Mouse (Mus musculus) embryonic fibroblast, embryonic 13.5 days (primary cell): Measurements from ENCODE around the gene Hoxc6. TPM values are rescaled to one million over a fixed set of nuclear protein-coding genes. Genes with fewer than 3 reads are reported as not detected.

ENCODE experiments used
- H3K27ac ChIP-seq: 2 replicates; pipeline ENCODE4 v1.5.1; 2012; ENCODE audit warnings: low read length, control low read depth, inconsistent platforms; ENCODE audit not compliant: insufficient read depth
- H3K4me1 ChIP-seq: 2 replicates; pipeline ENCODE4 v1.6.1; 2011; ENCODE audit warnings: low read length; ENCODE audit not compliant: control insufficient read depth, insufficient read depth
- H3K4me3 ChIP-seq: 2 replicates; pipeline ENCODE4 v1.5.1; 2011; ENCODE audit warnings: mild to moderate bottlenecking, control low read depth, low read length; ENCODE audit not compliant: insufficient read depth
- CTCF ChIP-seq: IDR thresholded peaks from 2 replicates; pipeline ENCODE4 v1.5.1; 2011; ENCODE audit warnings: mild to moderate bottlenecking, control low read depth, low read length, moderate library complexity, borderline replicate concordance; ENCODE audit not compliant: insufficient read depth
- POLR2A ChIP-seq: IDR thresholded peaks from 2 replicates; pipeline ENCODE4 v1.6.1; 2011; ENCODE audit warnings: low read depth, mild to moderate bottlenecking, control low read depth, low read length, moderate library complexity
- polyA plus RNA-seq: library from polyadenylated mRNA; stranded (reverse); fragments of >200 nt; gene quantifications from 2 replicates; pipeline ENCODE4 v1.2.4, GENCODE M21; 2011; ENCODE audit warnings: low read depth; ENCODE audit not compliant: missing spikeins, insufficient read length

The Hoxc6 gene
- polyA plus RNA-seq, 1 experiment = 42.6 TPM

DNA sequence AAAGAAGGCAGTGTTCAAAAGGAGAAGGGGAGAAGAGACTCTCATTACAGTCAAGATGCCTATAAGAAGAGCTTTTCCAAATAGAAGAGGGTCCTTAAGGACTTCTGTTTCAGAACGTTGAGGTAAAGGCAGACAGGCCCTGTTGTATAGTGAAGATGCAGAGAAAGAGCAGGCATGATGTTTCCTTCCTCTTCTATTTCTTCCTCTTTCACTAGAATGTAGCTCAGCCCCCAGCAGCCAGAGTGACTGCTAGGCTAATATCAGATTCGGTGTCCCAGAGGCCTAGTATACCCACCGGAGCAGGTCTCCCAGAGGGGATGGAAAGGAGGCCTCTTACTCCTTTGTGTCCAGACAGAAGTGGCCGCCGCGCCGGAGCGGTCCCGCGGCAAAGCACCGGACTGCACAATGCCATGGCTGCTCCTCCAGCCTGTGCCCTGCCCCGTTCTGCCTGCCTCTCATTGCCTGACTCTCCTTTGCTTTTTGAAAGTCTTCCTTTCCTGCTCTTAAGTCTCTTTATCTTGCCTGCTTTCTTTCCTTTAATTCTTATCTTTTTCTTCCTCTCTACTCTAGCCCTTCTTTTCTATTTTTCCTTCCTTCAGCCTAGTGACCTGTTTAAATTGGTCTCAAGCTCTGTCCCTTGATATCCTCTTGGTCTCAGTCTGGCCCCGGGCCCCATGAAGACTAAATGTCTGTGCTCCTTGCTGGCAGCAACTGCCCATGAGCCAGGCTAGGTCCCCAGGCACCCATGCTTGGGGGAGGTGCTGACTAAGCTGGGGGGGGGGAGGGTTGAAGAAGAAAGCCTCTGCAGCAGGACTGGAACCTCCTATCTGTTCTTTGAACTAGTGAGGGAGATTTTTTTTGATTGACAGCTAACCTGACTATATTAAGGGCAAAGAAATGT, 19.2 kb upstream of the Hoxc6 start:
- peak overlapping the region; percentile 23 for H3K27ac ChIP-seq
- TF ChIP-seq POLR2A = no peak
- TF ChIP-seq CTCF = no peak
- peak overlapping the region; percentile 4; the same call in 1 of the 2 replicates for H3K4me3 ChIP-seq
- no peaks in the 10 kb centered on the region for H3K4me1 ChIP-seq

DNA sequence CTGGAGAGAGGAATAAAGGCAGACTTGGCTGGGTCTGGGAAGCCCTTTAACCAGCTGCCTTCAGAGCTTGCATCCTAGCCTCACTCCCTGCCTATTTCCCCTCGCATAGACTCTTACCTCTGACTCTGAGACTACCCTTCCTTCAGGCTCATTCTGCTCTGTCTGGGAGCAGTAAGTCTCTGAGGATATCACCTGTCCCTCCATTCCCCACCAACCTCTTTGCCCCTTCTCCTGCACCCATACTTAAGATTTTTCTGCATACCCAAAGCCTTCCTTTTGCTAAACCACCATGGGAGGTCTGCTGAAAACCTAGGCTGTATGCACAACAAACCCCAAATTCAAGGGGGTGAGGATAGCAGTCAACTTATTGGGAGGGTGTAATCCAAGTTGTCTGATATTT, 18.1 kb upstream of the Hoxc6 start:
- Histone ChIP-seq H3K4me3 (no peak overlapping the region), H3K27ac (no peak overlapping the region), H3K4me1 (no peaks in the 10 kb centered on the region)
- TF ChIP-seq POLR2A = no peak
- TF ChIP-seq CTCF = no peak

DNA sequence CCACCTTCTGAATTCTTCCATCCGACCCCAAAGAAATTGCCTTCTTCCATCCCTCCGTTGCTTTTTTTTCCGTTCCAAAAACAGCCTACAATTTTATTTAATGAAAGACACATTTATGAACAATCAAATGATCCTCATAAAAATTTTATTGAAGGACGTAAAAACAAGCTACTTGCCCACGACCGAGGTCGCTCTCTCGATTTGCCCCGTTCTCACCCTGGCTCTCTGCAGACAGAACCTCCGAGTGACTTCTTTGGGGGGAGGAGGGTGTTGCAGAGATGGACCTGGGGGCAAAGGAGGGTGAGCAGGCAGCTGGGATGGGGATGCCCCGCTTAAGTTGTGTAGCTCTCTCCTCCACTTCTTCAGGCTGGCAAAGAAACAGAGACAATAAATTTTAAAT, 17.7 kb upstream of the Hoxc6 start:
- no peak overlapping the region for H3K4me3 ChIP-seq
- no peaks in the 10 kb centered on the region for H3K4me1 ChIP-seq
- H3K27ac ChIP-seq = peak overlapping the region; percentile 28
- TF ChIP-seq CTCF (no peak), POLR2A (no peak)

DNA sequence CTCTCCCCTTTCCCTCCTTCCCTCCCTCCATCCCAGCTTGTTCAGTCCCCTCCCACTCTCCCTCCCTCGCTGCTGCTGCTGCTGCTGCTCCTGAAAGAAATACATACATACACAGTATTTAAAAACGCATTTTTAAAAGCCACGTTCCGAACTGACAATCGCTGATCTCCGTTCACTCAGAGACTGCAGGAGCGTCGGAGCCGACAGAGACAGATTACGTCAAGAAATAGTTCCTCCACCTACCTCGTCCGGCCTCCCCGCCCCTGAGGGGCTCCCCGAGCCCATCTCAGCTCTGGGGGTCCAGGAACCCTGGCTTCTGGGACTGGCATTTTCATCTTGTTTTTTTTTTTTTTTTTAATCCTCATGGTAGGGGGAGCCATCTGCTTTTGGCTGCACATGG, 17.1 kb upstream of the Hoxc6 start:
- Histone ChIP-seq H3K27ac (peak overlapping the region; percentile 28), H3K4me1 (no peaks in the 10 kb centered on the region), H3K4me3 (peak overlapping the region; percentile 60)
- TF ChIP-seq POLR2A (no peak), CTCF (no peak)

DNA sequence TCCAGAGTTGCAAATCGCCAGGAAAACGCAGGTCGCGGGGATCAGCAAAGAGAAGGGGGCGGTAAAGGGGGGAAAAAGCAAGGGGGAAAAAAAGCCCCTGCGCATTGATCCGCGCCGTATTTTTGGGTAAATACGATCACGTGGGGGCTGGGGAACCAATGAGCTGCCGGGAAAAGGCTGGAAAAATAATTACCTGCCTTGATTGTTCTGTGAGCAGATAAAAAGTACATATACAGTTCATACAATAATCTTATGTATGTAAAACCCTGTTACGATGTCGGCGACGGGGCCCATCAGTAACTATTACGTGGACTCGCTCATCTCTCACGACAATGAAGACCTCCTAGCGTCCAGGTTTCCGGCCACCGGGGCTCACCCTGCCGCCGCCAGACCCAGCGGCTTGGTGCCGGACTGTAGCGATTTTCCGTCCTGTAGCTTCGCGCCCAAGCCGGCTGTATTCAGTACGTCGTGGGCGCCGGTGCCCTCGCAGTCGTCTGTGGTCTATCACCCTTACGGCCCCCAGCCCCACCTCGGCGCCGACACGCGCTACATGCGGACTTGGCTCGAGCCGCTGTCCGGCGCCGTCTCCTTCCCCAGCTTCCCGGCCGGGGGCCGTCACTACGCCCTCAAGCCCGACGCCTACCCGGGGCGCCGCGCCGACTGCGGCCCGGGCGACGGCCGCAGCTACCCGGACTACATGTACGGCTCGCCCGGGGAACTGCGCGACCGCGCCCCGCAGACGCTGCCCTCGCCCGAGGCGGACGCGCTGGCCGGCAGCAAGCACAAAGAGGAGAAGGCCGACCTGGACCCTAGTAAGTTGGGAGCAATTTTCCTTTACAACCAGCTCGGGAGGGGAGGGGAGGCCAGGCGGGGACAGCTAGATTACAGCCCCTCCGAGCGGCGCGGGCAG, 16.4 kb upstream of the Hoxc6 start:
- no peak for TF ChIP-seq CTCF
- TF ChIP-seq POLR2A = no peak
- H3K4me3 ChIP-seq = peak overlapping the region; percentile 60
- no peaks in the 10 kb centered on the region for H3K4me1 ChIP-seq
- peak overlapping the region; percentile 50 for H3K27ac ChIP-seq

DNA sequence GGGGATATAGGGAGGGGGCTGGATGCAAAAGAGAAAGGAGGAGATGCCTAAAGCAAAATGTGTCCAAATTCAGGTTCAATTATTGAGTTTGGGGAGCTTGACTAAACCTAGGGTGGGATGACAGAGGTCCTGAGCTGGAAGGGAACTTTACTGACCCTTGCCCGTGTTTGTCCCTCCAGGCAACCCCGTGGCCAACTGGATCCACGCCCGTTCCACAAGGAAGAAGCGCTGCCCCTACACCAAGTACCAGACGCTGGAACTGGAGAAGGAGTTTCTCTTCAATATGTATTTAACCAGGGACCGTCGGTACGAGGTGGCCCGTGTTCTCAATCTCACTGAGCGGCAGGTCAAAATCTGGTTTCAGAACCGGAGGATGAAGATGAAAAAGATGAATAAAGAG, 14.3 kb upstream of the Hoxc6 start:
- H3K4me1 ChIP-seq = no peaks in the 10 kb centered on the region
- TF ChIP-seq CTCF = no peak
- no peak for TF ChIP-seq POLR2A
- no peak overlapping the region for H3K27ac ChIP-seq
- no peak overlapping the region for H3K4me3 ChIP-seq

DNA sequence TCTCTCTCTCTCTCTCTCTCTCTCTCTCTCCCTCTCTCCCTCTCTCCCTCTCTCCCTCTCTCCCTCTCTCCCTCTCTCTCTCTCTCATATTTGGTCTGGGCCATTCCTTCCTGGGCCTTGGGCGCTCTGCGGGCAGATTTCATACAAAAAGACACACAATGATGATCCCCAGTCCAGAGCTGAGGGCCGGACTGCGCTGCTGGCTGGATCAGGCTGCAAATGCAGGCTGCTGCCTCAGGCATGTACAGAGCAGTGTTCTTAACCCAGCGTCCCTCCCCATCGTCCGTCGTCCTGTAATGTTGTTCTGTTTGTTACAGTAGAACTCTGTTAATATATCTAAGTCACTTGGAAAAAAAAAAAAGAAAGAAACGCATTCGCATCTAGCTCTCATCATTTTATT, 13.5 kb upstream of the Hoxc6 start:
- no peaks in the 10 kb centered on the region for H3K4me1 ChIP-seq

DNA sequence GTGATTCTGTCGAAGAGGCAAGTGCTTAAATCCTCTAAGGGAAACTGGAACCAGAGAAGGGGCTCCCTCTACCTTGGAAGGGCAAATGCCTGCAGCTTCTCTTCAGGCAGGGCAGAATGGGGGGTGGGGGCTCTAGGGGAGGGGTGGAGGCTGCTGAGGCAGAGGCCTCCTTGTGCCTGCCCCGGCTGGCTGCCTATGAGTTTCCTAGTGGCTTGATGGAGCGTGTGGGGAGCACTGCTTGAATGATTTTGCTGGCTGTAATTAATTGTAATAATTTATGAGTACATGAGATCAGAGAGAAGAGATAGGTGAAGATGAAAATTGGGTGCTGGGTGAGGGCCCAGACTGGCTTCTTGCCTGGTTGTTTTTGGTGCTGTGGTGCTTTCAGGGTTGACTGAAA, 13.1 kb upstream of the Hoxc6 start:
- no peak overlapping the region for H3K4me3 ChIP-seq
- H3K27ac ChIP-seq = no peak overlapping the region
- TF ChIP-seq POLR2A = no peak
- TF ChIP-seq CTCF = no peak
- H3K4me1 ChIP-seq = no peaks in the 10 kb centered on the region

More for the DNA sequence above, 13.5 kb upstream of the Hoxc6 start:
- no peak overlapping the region; the same call in 1 of the 2 replicates for H3K4me3 ChIP-seq
- peak overlapping the region; percentile 31; the same call in 1 of the 2 replicates for H3K27ac ChIP-seq
- no peak for TF ChIP-seq POLR2A
- TF ChIP-seq CTCF = no peak

DNA sequence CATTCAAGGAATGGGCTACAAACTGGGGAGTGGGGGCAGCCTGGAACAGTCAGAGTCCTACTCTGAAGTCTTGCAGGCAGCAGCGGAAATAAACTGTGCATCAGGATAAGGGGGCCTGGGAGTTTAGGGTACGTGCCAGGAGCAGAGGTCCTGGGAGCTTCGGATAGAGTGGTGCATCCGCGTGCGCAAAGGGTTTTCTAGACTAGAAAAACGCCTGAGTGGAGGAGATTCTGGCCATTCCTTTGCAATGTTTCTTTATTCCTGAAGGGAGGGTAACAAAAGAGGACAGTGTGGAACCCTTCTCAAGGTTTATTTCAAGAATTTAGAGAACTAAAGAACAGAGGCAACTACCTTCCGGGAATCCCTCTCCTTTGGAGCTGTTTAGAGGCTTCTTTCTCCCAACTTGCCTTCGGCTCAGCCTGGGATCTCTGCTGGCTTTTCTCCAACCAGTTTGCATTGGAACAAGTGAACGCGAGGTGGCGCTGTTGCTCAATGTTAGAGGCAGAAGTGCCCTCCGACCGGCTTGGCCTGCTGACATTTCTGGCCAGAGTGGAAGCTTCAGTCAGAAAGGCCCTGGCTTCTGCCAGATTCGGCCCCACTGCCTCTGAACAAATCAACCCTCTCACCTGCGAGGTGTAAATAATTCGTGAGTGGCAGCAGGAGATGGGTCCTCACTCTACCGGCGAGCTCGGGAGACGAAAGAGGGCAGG, 10.8 kb upstream of the Hoxc6 start:
- Histone ChIP-seq H3K27ac (peak overlapping the region; percentile 44; the same call in 1 of the 2 replicates), H3K4me1 (no peaks in the 10 kb centered on the region), H3K4me3 (no peak overlapping the region)
- TF ChIP-seq CTCF (peak; percentile 92), POLR2A (no peak)
